Mouse (Mus musculus) limb, embryonic 14.5 days (tissue): ENCODE measurements around the gene Akr1d1. TPM values are rescaled to one million over a fixed set of nuclear protein-coding genes. Genes with fewer than 3 reads are reported as not detected.

Experiments
- ATAC-seq: fragments of 200-750 bp; cut with Nextera tagmentation; 2 replicates; pipeline ENCODE4 v1.8.0; 2017; ENCODE audit warnings: low read depth, moderate number of reproducible peaks, moderate TSS enrichment; ENCODE audit not compliant: low FRiP score
- DNase-seq: peaks from one replicate; pipeline ENCODE4 v3.0.0-alpha.2; 2015; ENCODE audit warnings: low spot score
- H3K27ac ChIP-seq: fragments of 300-500 bp; sonication (generic); replicated peaks from 2 replicates; pipeline ENCODE4 v1.5.1; 2014; ENCODE audit warnings: low read depth, mild to moderate bottlenecking, low read length, moderate library complexity, mixed read lengths
- H3K27me3 ChIP-seq: fragments of 300-500 bp; sonication (generic); 2 replicates; pipeline ENCODE4 v1.6.1; 2014; ENCODE audit warnings: low read length, mixed read lengths; ENCODE audit not compliant: control insufficient read depth, insufficient read depth
- H3K36me3 ChIP-seq: fragments of 300-500 bp; sonication (generic); 2 replicates; pipeline ENCODE4 v1.6.1; 2014; ENCODE audit warnings: mild to moderate bottlenecking, low read length, moderate library complexity, mixed read lengths; ENCODE audit not compliant: control insufficient read depth, insufficient read depth
- H3K4me1 ChIP-seq: fragments of 300-500 bp; sonication (generic); 2 replicates; pipeline ENCODE4 v1.6.1; 2014; ENCODE audit warnings: antibody characterized with exemption, low read length, mixed read lengths; ENCODE audit not compliant: control insufficient read depth, insufficient read depth
- H3K4me2 ChIP-seq: fragments of 300-500 bp; sonication (generic); replicated peaks from 2 replicates; pipeline ENCODE4 v1.6.1; 2014; ENCODE audit warnings: low read depth, mild to moderate bottlenecking, low read length, moderate library complexity; ENCODE audit not compliant: severe bottlenecking
- H3K4me3 ChIP-seq: fragments of 300-500 bp; sonication (generic); replicated peaks from 2 replicates; pipeline ENCODE4 v1.5.1; 2014; ENCODE audit warnings: low read length
- H3K9ac ChIP-seq: fragments of 300-500 bp; sonication (generic); 2 replicates; pipeline ENCODE4 v1.6.1; 2014; ENCODE audit warnings: mild to moderate bottlenecking, low read depth, low read length, moderate library complexity; ENCODE audit not compliant: severe bottlenecking
- H3K9me3 ChIP-seq: fragments of 300-500 bp; sonication (generic); 2 replicates; pipeline ENCODE4 v1.6.1; 2016; ENCODE audit warnings: low read length; ENCODE audit not compliant: control insufficient read depth
- POLR2A ChIP-seq: fragments of 200-500 bp; IDR thresholded peaks from 2 replicates; pipeline ENCODE4 v1.8.0; 2012; ENCODE audit warnings: inconsistent platforms, mild to moderate bottlenecking, moderate library complexity, borderline replicate concordance; ENCODE audit not compliant: insufficient read depth, insufficient read length; ENCODE audit errors: extremely low read depth
- WGBS: fragments of 180-500 bp; shearing (Covaris S2); extraction: QIAGEN DNeasy Blood & Tissue Kit; methylation state at CpG from one replicate; pipeline ENCODE4 v1.1.7; 2014; 5-methylcytosine and 5-hydroxymethylcytosine counted together
- polyA plus RNA-seq, 2 experiments: library from polyadenylated mRNA; depleted of rRNA in 1 of 2; stranded (reverse) in 1 of 2; unstranded in 1 of 2; fragments of >200 nt; fragmentation: Nextera tagmentation in 1 of 2; extraction: Ambion mirVana in 1 of 2; gene quantifications; 2 replicates each; pipeline versions ENCODE4 v1.2.1 to v1.2.3; 2012 to 2014

The Akr1d1 gene
- polyA plus RNA-seq, 2 experiments: 0.13 to 0.19 TPM

DNA sequence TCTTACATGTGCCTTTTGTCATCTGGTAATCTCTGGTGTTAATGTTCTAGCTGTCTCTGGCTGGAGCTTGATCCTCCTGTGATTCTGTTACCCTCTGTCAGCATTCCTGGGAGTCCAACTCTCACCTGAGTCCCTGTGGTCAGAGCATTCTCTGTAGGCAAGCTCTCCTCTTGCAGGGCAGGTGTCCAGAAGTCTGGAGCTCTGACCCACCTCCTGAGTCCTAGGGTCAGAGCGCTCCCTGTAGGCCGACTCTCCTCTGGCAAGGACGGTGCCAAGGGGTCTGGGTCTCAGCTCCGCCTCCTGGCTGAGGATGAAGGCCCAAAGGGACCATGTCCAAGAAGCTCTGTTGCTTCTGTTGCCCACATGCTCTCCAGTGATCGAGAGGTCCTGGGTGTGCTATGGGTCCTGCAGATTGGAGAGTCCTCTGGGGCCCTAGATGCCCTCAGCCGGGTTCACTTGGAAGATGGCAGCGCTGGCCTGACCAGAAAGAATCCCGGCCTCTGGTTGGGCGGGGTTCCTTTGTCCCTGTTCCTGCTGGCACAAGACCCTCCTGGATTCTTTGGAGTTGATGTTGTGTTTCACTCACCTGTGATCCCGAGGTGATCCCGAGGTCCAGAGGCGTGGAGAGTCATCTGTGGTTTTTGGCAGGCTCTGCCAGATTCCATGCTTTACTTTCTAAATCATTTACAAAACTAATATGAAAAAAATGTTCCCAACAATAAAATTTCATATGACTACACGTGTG is 9.2 kb upstream of the Akr1d1 start:
- H3K4me3 ChIP-seq: no peak overlapping the region
- H3K4me2 ChIP-seq: no peak overlapping the region
- no peaks in the 10 kb centered on the region for H3K27me3 ChIP-seq
- WGBS: 85% methylated on average over 13 of the region's 13 CpGs
- no peak for TF ChIP-seq POLR2A
- H3K4me1 ChIP-seq: no peaks in the 10 kb centered on the region
- no peaks in the 10 kb centered on the region for H3K36me3 ChIP-seq
- ATAC-seq (no peak), DNase-seq (no peak)
- no peak overlapping the region for H3K9ac ChIP-seq
- peaks cover 6% of the 10 kb centered on the region; the same call in 1 of the 2 replicates for H3K9me3 ChIP-seq
- no peak overlapping the region for H3K27ac ChIP-seq

GRCm38 (mm10) chr6:37532036-37532435 is 2.1 kb downstream of the Akr1d1 start:
- Histone ChIP-seq H3K9ac (no peak overlapping the region), H3K27ac (no peak overlapping the region), H3K36me3 (no peaks in the 10 kb centered on the region), H3K27me3 (no peaks in the 10 kb centered on the region), H3K9me3 (no peaks in the 10 kb centered on the region), H3K4me2 (no peak overlapping the region), H3K4me1 (no peaks in the 10 kb centered on the region), H3K4me3 (no peak overlapping the region)
- WGBS: 92% methylated on average over 3 of the region's 3 CpGs
- TF ChIP-seq POLR2A: no peak
- DNase-seq (no peak), ATAC-seq (no peak)

- no peak overlapping the region for H3K4me3 ChIP-seq
- H3K27ac ChIP-seq: no peak overlapping the region
- WGBS: 86% methylated on average over 3 of the region's 3 CpGs
- TF ChIP-seq POLR2A: no peak
- no peaks in the 10 kb centered on the region for H3K9me3 ChIP-seq
- H3K36me3 ChIP-seq: no peaks in the 10 kb centered on the region
- DNase-seq (no peak), ATAC-seq (no peak)
- H3K4me1 ChIP-seq: no peaks in the 10 kb centered on the region
- no peaks in the 10 kb centered on the region for H3K27me3 ChIP-seq
- H3K4me2 ChIP-seq: no peak overlapping the region
- H3K9ac ChIP-seq: no peak overlapping the region
These were observed 6.9 kb downstream of the Akr1d1 start for GRCm38 (mm10) chr6:37536831-37537230.

- no peak for TF ChIP-seq POLR2A
- no peak overlapping the region for H3K9ac ChIP-seq
- no peaks in the 10 kb centered on the region for H3K4me1 ChIP-seq
- ATAC-seq (no peak), DNase-seq (no peak)
- no peaks in the 10 kb centered on the region for H3K27me3 ChIP-seq
- no peak overlapping the region for H3K4me3 ChIP-seq
- H3K36me3 ChIP-seq: no peaks in the 10 kb centered on the region
- no peaks in the 10 kb centered on the region for H3K9me3 ChIP-seq
- H3K4me2 ChIP-seq: no peak overlapping the region
- 82% methylated on average over 3 of the region's 3 CpGs for WGBS
- H3K27ac ChIP-seq: no peak overlapping the region
These were observed 7.8 kb downstream of the Akr1d1 start for GRCm38 (mm10) chr6:37537801-37538200.

GRCm38 (mm10) chr6:37538792-37539191 is 8.8 kb downstream of the Akr1d1 start:
- DNase-seq (no peak), ATAC-seq (no peak)
- no peaks in the 10 kb centered on the region for H3K27me3 ChIP-seq
- H3K27ac ChIP-seq: no peak overlapping the region
- no peak overlapping the region for H3K9ac ChIP-seq
- no peaks in the 10 kb centered on the region for H3K36me3 ChIP-seq
- 82% methylated on average over 5 of the region's 5 CpGs for WGBS
- H3K4me2 ChIP-seq: no peak overlapping the region
- no peak overlapping the region for H3K4me3 ChIP-seq
- no peaks in the 10 kb centered on the region for H3K9me3 ChIP-seq
- no peaks in the 10 kb centered on the region for H3K4me1 ChIP-seq
- no peak for TF ChIP-seq POLR2A
